Mouse (Mus musculus): Measurements from ENCODE around the gene Syngr1.

The Syngr1 gene

DNA sequence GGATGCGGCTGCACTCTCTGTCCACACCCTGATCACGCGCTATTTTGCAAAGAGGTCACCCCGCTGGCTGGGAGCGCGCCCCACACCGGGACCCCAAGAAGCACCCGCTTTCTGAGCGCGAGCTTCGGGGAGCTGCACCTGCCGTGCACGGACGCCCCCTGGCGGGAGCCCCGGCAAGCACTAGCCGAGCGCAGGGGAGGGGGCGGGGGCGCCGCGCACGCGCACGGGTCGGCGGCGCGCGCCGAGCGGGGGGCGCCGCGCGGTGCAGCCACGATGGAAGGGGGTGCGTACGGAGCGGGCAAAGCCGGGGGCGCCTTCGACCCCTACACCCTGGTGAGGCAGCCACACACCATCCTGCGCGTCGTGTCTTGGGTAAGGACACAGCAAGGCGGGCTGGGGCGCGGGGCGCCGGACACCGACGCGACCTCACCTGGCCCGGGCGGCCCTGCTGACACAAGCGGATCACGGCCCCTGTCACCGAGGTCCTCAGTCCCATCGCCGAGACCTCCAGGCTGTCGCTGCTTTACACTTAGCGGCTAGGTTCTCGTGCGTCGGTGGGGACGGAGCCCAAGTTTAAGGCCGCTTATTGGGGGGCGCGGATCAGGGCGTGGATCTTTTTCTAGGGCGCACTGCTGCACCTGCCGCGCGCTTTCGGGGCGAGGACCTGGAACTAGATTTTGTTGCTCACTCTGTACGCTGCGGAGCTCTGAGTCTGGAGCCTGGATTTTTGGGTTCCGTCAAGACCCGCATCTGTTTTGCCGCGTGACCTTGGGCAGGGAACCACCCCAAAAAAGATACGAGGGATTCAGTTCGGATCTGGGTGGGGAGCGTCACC, at the start of gene Syngr1, which contains the start of gene Rpl3:
TSS of gene Syngr1 (plus strand) at position 214 of the 835 bp plus-strand sequence.
TSS of gene Rpl3 (minus strand) at position 748 of the 835 bp plus-strand sequence.
- peak; percentile 66 to 71 for DNase-seq (ENCODE audit: low spot score in 2 of 2)

DNA sequence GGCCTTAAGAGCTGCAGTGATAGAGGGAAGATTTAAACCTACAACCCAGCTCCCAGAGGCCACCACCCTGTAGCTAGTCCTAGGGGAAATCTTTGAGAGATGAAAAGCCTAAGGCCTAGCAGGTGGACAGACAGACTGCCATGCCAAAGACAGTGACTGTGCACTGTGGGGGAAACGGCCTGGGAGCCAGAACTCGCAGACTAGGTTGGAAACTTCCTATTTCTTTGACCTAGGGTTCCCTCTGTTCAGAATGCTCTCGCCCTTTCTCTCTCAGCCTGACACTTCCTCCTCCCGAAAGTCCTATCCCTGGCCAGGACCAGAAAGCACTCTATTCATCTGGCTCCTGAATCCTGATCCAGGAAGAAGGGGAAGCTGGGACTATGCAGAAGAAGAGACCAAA, 49.0 kb upstream of the Syngr1 start:
- no peak for DNase-seq (ENCODE audit: low spot score in 2 of 2)

DNA sequence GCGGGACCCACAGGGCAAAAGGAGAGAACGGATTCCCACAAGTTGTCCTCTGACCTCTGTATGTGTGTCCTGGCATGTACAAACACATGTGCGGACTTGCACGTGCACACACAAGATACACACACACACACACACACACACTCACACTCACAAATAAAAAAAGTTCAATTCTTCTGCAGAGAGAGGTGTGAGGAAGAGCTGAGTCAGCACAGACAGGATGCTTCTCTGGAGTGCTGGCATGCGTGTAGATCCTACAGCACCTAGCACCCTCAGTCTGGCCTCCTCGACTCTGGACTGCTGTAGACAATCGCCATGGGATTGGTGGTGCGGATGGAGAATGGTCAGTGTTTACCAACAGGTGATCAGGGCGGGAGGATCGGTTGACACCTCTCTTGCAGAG, 46.9 kb upstream of the Syngr1 start:
- no peak for DNase-seq (ENCODE audit: low spot score in 2 of 2)

DNA sequence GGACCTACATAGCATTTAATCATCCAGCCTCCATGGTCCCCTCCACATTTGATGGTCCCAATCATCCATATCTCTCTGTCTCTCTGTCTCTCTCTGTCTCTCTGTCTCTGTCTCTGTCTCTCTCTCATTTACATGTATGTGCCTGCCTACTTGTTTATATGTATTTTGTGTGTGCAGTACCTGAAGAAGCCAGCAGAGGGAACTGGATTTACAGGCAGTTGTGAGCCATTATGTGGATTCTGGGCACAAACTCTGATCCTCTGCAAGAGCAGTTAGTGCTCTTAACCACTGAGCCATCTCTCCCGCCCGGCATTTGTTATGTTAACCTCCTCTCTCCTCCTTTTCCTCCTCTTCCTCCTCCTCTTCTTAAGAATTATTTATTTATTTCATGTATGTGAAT, 45.4 kb upstream of the Syngr1 start:
- DNase-seq (ENCODE audit: low spot score in 2 of 2): no peak

DNA sequence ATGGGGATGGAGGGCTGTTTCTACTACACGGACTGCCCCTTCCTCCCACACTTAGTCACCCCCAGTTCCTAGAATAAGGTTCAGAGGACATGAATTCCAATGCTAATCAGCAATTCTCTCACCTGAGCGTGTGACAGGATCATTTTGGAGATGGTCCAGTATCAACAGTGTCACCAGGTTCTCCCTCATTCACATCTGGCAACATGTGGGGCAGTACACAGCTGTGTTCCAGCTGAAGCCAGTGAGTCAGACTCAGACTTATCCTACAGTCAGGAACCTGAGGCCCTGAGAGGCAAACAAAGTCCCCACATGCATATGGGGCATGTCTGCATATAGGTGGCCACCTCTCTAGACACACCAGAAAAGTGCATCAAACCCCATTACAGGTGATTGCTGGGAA, 43.9 kb upstream of the Syngr1 start:
- DNase-seq (ENCODE audit: low spot score in 2 of 2): no peak

DNA sequence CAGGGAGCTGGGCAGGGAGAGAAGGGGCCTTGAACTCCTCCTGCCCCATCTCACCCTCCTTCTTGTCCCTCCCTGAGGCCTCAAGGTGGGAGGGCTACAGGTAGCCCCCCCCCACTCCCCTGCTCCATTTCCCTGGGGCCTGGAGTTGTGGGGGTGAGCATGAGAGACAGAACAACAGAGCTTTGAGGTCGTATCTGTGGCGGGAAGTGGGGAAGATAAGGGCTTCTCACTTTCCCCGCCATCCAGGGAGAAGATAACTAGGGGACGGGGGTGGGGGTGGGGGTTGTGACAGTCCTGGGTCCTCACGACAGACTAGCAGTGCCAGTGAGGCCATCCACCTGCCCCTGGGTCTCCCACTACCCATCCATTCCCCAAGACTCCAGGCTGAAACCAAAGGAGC, 43.2 kb upstream of the Syngr1 start:
- DNase-seq (ENCODE audit: low spot score in 2 of 2): no peak

DNA sequence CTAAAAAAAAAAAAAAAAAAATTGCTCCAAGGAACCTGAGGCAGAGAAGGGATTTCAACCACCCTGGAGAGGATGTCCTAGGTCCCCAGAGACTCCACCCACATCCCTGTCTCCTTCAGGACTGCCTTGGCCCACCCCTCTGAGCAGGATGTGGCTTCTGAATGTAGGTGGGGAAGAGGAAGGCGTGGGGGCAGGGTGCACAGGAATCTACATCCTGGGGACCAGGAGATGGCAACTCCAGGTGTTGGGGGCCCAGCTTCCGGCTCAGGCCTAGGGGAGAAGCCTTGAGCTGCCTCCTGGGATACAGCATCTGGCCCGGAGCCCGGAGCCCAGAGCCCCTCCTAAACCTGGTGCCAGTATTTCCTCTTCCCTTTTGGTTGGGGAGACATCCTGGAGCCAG, 41.0 kb upstream of the Syngr1 start:
- DNase-seq (ENCODE audit: low spot score in 2 of 2): peak in 1 of 2 experiments; percentile 33

DNA sequence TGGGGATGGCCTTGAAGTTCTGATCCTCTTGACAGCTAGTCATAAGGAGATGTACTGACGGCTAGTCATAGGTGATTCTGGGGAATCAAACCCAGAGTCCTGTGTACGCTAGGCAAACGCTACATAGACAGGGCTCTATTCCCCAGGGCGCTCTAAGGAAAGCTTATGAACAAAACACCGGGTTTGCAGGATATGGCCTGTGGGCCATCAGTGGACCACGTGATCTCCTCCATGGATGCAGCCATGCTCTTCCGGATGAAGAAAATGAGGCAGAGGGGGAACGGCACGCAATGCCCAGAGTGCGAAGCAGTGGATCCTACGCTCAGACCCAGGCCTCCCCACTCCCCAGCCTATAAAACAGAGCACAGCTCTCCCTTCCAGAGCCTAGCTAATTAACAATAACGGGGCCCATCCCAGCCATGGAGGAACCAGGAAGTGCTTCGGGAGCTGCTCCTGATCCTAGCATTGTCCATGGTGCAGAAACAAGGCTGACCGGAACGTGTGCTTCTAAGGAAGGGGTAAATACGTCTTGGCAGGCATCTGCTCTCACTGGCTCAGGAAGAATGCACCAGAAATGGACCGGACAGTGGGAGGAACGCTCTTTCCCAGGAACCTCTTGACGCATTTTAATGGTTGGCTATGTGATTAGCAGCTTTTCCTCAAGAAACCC, 39.9 kb upstream of the Syngr1 start:
- DNase-seq (ENCODE audit: low spot score in 2 of 2): no peak

DNA sequence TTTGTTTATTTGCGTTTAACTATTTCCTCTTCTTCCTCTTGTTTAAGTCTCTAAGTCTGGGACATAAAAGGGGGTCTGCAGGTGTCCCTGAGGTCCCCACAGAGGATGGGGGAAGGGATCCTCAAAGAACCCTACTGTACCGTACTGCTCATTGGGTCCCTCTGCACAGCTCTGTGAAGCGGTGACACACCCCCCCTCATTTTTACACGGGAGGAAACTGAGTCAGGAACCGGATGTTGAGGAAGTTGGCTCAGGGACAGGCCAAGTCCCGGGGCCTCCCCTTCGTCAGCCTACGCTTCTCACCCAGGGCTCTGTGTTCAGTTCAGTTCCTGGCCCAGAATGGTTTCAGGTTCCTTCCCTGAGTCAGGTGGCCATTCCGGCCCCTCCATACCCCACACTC, 39.4 kb upstream of the Syngr1 start:
- DNase-seq (ENCODE audit: low spot score in 2 of 2): no peak

DNA sequence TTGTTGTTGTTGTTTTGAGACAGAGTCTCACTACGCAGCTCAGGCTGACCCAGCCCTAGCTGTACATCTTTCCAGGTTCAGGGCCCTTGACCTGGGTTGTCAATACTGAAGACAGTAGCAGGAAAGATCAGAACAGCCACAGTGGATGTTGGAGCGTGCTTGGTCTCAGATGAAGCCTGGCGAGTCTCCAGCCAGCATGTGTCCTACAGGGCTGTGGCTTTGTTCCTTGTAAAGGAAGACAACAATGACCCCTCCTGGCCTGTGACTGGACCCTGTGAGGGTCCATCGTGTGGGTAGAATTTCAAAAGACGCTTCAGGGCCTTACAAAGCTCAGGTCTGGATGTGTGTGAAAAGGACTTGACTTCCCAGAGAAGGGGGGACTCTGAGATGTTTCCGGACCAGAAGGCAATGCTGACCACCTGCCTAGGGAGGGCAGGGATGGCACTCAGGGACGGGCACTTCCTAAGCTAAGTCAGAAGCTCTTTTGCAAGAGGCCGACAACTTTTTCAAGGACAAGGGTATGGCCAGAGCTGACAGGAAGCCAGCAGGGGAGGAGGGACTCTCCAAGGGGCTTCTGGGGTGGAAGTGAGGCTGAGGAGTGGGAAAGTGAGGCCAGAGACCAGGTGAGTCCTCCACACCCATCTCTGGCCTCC, 37.6 kb upstream of the Syngr1 start:
- DNase-seq (ENCODE audit: low spot score in 2 of 2): no peak

DNA sequence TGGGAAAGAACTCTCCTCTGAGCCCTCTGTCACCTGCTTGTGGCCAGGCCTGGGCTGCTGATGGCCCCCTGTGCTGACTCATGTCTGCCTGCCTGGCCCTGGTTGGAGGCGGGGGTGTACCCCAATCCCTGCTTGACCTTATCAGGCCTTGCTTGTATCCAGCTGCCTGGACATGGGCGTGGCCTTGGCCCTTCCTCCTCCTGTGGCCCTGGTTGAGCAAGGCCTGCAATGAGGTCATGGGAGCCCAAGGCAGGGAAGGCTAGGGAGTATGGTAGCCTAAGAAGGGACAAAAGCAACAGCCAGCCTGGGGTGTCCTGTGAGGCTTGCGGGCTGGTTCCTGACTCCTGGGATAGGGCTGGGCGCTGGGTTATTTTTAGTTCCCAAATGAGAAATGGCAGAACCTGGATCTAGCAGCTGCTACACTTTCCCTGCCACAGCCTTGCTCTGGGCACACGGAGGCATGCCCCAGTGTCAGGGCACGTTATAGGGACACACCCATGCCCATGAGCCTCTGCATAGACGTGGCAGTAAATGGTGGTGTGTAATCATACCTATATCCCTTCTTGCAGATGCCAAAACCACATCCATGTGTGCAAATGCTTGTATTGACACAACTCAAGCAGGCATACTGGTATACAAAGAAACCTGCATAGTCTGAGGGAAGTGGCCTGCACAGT, 37.0 kb upstream of the Syngr1 start:
- peak; percentile 21 to 70 for DNase-seq (ENCODE audit: low spot score in 2 of 2)

DNA sequence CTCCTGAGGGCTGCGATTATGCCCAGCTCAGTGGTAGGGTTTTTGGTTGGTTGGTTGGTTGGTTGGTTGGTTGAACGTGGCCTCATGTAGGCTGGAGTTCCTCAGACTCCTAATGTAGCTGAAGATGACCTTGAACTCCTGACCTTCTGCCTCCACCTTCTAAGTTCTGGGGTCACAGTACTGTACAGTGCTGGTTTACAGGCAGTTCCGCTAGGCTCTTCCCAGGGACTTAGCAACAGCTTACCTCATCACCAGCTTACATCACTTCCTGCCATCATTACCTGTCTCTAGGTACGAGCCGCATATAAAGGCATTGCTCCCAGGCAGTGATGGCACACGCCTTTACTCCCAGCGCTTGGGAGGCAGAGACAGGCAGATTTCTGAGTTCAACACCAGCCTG, 33.0 kb upstream of the Syngr1 start:
- no peak for DNase-seq (ENCODE audit: low spot score in 2 of 2)

DNA sequence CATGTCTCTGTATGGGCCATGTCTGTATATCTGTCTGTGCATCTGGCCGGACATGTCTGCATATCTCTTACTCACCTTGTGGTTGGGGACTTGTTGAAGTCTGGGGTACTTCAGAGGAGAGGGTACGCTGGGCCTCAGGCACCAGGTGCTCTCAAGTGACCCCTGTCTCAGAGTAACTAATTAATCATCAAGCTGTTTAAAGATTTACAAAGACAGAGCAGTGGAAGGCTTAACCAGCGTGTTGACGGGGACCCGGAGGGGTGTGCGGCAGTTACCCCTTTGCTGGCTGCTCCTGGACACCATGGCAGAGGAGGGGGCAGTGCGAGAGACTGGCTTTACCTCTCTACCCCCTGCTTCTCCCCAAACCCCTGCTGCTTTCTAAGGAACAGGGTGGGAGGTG, 31.5 kb upstream of the Syngr1 start:
- no peak for DNase-seq (ENCODE audit: low spot score in 2 of 2)

DNA sequence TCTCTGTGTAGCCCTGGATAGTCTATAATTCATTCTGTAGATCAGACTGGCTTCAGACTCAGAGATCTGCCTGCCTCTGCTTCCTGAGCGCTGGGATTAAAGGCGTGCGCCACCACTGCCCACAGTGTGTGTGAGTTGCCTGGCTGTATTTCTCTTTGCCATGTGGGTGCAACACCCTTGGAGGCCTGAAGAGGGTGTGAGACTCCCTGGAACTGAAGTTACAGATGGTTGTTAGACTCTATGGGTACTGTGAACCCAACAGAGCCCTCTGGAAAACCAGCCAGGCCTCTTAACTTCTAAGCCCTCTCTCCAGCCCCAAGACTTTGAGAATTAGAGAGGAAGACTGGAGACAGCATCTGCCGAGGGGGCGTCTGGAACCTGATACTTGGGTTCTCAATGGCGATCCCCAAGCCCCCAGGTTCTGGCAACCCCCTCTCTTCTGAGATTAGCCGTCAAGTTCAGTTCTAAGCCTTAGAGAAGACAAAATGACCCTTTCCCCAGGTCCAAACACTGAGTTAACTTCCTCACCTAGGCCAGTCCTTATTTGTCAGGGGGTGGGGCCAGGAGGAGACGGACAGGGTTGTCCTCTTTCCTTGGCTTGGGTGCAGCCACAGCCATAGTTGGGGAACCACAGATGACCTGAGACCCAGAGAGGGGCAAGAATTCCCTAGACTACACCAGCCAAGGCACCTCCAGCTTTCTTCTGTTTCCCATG, 30.6 kb upstream of the Syngr1 start:
- no peak for DNase-seq (ENCODE audit: low spot score in 2 of 2)

DNA sequence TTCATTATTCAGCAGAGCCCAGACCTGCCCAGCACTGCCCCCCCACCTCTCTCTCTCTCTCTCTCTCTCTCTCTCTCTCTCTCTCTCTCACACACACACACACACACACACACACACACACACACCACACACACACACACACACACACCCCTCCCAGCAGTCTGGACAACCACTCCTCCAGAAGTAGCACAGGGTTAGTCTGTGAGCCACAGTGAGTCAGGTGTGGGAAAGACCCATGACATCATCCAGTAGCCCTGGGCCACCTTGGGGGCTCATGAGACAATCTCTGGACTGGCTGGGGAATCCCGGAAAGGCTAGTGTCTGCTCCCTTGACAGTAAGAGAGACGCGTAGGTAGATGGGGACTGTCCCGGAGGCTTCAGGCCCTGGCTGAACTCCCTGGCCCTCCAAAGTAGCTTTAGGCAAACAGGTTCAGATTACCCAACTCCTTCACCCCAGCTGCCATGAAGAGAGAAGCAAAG, 30.0 kb upstream of the Syngr1 start:
- DNase-seq (ENCODE audit: low spot score in 2 of 2): no peak

DNA sequence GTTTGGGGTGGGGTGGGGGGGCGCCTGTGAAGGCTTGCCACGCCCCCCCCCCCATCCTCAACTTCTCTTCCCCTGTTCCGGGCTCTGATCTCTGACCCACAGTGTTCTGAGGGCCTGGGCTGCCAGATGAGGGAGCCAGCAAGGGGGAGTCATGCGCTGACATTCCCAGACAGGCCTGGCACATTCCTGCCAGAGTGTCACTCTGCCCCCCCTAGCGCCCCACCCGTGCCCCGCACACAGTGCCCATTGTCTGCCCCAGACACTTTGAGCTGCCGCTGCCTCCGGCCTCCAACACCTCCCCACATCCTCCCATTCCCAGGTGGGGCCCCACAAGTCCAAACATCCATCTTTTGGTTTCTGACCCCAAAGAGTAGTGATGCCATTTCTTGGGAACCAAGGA, 28.8 kb upstream of the Syngr1 start:
- DNase-seq (ENCODE audit: low spot score in 2 of 2): no peak

DNA sequence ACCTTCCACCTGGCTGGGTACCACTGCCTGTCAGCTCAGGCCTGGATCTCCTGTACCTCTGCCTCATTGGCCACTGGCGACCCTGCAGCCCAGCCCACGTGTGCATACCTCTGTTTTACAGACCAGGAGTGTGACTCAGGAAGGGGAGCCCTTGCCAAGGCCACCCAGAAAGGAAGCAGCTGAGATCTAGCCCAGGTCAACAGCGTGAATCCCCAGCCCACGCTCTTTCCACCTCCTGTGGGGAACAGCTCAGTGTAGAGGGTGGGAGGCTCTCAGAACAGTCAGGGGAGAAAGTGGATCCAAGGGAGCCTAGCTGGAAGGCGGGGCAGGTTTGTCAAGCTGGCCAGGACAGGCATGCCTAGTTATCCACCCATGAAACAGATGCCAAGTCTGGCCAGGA, 28.3 kb upstream of the Syngr1 start:
- DNase-seq (ENCODE audit: low spot score in 2 of 2): no peak

DNA sequence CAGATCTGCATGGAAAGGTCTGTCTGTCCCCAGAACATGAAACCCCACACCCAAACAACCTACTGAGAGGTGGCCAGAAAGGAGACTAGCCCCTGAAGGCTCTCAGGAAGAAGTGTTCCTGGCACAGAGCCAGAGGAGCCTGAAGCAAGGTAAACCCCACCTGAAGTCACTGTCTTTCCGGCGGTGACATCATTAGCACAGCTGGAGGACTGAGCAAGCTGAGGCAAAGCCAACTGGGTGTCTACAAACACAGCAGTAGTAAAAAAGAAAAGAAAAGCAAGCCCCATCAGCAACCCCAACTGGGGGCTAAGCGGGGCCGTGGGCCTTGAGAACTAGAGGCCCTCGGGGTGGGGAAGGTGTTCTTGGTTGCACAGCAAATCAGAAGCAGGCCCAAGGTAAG, 26.2 kb upstream of the Syngr1 start:
- no peak for DNase-seq (ENCODE audit: low spot score in 2 of 2)

DNA sequence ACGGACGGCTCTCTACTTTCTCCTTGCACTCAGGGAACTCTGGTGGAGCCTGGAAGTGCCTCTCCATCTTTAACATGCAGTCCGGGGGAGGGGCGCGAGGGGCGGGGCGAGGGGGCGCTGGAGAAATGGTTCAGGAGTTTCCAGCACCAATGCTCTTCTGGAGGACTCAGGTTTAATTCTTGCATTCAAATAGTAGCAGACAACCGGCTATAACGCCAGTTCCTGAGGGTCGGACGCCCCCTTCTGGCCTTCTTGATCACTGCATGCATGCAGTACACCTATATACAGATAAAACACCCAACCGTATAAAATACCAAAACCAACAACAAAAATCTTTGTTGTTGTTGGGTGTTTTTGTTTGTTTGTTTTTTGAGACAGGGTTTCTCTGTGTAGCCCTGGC, 25.7 kb upstream of the Syngr1 start:
- DNase-seq (ENCODE audit: low spot score in 2 of 2): no peak

DNA sequence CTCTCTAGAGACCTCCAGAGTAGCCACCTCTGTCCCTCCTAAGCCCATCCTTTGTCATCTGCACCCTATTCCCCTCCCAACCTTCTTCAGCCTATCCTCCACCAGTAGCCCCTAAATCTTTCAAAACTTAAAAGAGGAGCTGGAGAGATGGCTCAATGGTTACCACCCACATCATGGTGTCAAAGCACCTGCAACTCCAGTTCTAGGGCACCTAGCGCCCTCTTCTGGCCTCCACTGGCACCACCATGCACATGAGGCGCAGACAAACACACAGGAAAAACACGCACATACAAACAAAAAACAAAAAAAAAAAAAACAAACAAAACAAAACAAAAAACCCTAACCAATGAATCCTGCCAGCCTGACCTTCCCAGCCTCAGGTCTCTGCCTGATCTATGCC, 24.6 kb upstream of the Syngr1 start:
- DNase-seq (ENCODE audit: low spot score in 2 of 2): no peak

DNA sequence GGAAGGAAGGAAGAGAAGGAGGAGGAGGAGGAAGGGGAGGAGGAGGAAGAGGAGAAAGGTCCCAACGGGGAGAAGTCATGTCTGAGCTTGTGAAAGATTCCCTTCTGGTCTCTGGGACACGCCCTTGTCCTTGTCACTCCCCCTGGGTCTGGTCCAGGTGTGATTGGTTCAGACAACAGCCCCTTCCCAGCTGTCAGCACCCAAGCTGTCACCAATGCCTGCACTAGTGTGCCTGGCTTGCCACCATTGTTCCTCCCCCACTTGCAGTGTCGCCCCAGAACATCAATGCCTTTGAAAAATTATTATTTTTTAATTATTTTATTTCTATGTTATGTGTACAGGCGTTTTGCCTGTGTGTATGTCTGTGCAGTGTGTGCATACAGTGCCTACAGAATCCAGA, 22.0 kb upstream of the Syngr1 start:
- DNase-seq (ENCODE audit: low spot score in 2 of 2): no peak

Measured in urinary bladder, postnatal 36 days (tissue).